Mouse (Mus musculus) liver, postnatal 0 days (tissue): ENCODE results near the gene Tbc1d15. TPM values are rescaled to one million over a fixed set of nuclear protein-coding genes. Genes with fewer than 3 reads are reported as not detected.

Experiments
- ATAC-seq: fragments of 200-750 bp; cut with Nextera tagmentation; 2 replicates; pipeline ENCODE4 v1.8.0; 2017; ENCODE audit warnings: mild to moderate bottlenecking, moderate library complexity
- DNase-seq: peaks from one replicate; pipeline ENCODE4 v3.0.0-alpha.2; 2016
- H3K27ac ChIP-seq: fragments of 300-500 bp; sonication (generic); 2 replicates; pipeline ENCODE4 v1.5.1; 2014; ENCODE audit warnings: antibody characterized with exemption, moderate library complexity, mild to moderate bottlenecking, low read depth
- H3K27me3 ChIP-seq: fragments of 300-500 bp; sonication (generic); 2 replicates; pipeline ENCODE4 v1.6.1; 2014; ENCODE audit warnings: low read length, control low read depth, mixed read lengths; ENCODE audit not compliant: insufficient read depth
- H3K36me3 ChIP-seq: fragments of 300-500 bp; sonication (generic); replicated peaks from 2 replicates; pipeline ENCODE4 v1.6.1; 2014; ENCODE audit warnings: mild to moderate bottlenecking, control low read depth, low read length, moderate library complexity, mixed read lengths; ENCODE audit not compliant: insufficient read depth
- H3K4me1 ChIP-seq: fragments of 300-500 bp; sonication (generic); 2 replicates; pipeline ENCODE4 v1.6.1; 2014; ENCODE audit warnings: antibody characterized with exemption, mild to moderate bottlenecking, control low read depth; ENCODE audit not compliant: insufficient read depth
- H3K4me2 ChIP-seq: fragments of 300-500 bp; sonication (generic); 2 replicates; pipeline ENCODE4 v1.6.1; 2014; ENCODE audit warnings: low read depth, mild to moderate bottlenecking, low read length, moderate library complexity, mixed read lengths
- H3K4me3 ChIP-seq: fragments of 300-500 bp; sonication (generic); 2 replicates; pipeline ENCODE4 v1.5.1; 2014; ENCODE audit warnings: low read depth, low read length
- H3K9ac ChIP-seq: fragments of 300-500 bp; sonication (generic); replicated peaks from 2 replicates; pipeline ENCODE4 v1.6.1; 2014; ENCODE audit warnings: mild to moderate bottlenecking, moderate library complexity
- H3K9me3 ChIP-seq: fragments of 300-500 bp; sonication (generic); 2 replicates; pipeline ENCODE4 v1.6.1; 2016; ENCODE audit warnings: mild to moderate bottlenecking, control low read depth, low read length, mixed read lengths
- CTCF ChIP-seq: sonication (generic); IDR thresholded peaks from 2 replicates; pipeline ENCODE4 v1.5.1; 2016; ENCODE audit warnings: antibody characterized with exemption, low read depth
- EP300 ChIP-seq: IDR thresholded peaks from 2 replicates; pipeline ENCODE4 v1.6.1; 2016; ENCODE audit warnings: antibody characterized with exemption, low read depth, mild to moderate bottlenecking
- WGBS: fragments of 180-500 bp; shearing (Covaris S2); extraction: QIAGEN DNeasy Blood & Tissue Kit; methylation state at CpG from one replicate; pipeline ENCODE4 v1.1.7; 2014; ENCODE audit not compliant: insufficient replicate concordance; 5-methylcytosine and 5-hydroxymethylcytosine counted together
- polyA plus RNA-seq: library from polyadenylated mRNA; unstranded; fragments of >200 nt; fragmentation: Nextera tagmentation; extraction: Ambion mirVana; gene quantifications from 2 replicates; pipeline ENCODE4 v1.2.1, GENCODE M21; 2015

Gene Tbc1d15
- polyA plus RNA-seq, 1 experiment from 2014 or later: 36.7 TPM

GRCm38 (mm10) chr10:115212916-115213580 lies 38.2 kb downstream of the Tbc1d15 start:
- H3K36me3 ChIP-seq: peaks cover 61% of the 10 kb centered on the region
- no peaks in the 10 kb centered on the region for H3K9me3 ChIP-seq

GRCm38 (mm10) chr10:115205825-115206224 lies 45.4 kb downstream of the Tbc1d15 start:
- no peaks in the 10 kb centered on the region for H3K27me3 ChIP-seq
- H3K27ac ChIP-seq: no peak overlapping the region
- H3K4me3 ChIP-seq: no peak overlapping the region
- H3K4me1 ChIP-seq: no peaks in the 10 kb centered on the region
- TF ChIP-seq EP300: no peak
- TF ChIP-seq CTCF: no peak
- H3K36me3 ChIP-seq: peaks cover 43% of the 10 kb centered on the region
- ATAC-seq (no peak), DNase-seq (no peak)
- no peak overlapping the region for H3K9ac ChIP-seq
- H3K4me2 ChIP-seq: no peak overlapping the region
- WGBS: 82% methylated on average over 3 of the region's 3 CpGs
- H3K9me3 ChIP-seq: no peaks in the 10 kb centered on the region

More at GRCm38 (mm10) chr10:115212916-115213580, 38.2 kb downstream of the Tbc1d15 start:
- Histone ChIP-seq H3K4me1 (no peaks in the 10 kb centered on the region), H3K4me3 (no peak overlapping the region), H3K4me2 (no peak overlapping the region), H3K27ac (no peak overlapping the region), H3K27me3 (no peaks in the 10 kb centered on the region), H3K9ac (no peak overlapping the region)
- ATAC-seq (no peak), DNase-seq (no peak)
- no peak for TF ChIP-seq EP300
- no peak for TF ChIP-seq CTCF
- WGBS: 90% methylated on average over 11 of the region's 11 CpGs

- WGBS: 36% methylated on average over 1 of the region's 1 CpGs
- no peaks in the 10 kb centered on the region for H3K27me3 ChIP-seq
- no peaks in the 10 kb centered on the region for H3K4me1 ChIP-seq
- H3K9ac ChIP-seq: no peak overlapping the region
- no peak overlapping the region for H3K27ac ChIP-seq
- TF ChIP-seq EP300 (no peak), CTCF (no peak)
- H3K4me2 ChIP-seq: no peak overlapping the region
- no peaks in the 10 kb centered on the region for H3K9me3 ChIP-seq
- DNase-seq: no peak
- H3K4me3 ChIP-seq: no peak overlapping the region
- peaks cover 41% of the 10 kb centered on the region for H3K36me3 ChIP-seq
- ATAC-seq: no peak
Measured at GRCm38 (mm10) chr10:115205284-115205683, 46.0 kb downstream of the Tbc1d15 start.

- no peak for DNase-seq
- ATAC-seq: no peak
- Histone ChIP-seq H3K9me3 (no peaks in the 10 kb centered on the region), H3K4me1 (no peaks in the 10 kb centered on the region), H3K27ac (no peak overlapping the region), H3K9ac (no peak overlapping the region), H3K4me2 (no peak overlapping the region), H3K36me3 (no peaks in the 10 kb centered on the region), H3K27me3 (no peaks in the 10 kb centered on the region), H3K4me3 (no peak overlapping the region)
- 80% methylated on average over 7 of the region's 7 CpGs for WGBS
- TF ChIP-seq EP300: no peak
- TF ChIP-seq CTCF: no peak
Measured at GRCm38 (mm10) chr10:115191214-115191613, 60.1 kb downstream of the Tbc1d15 start.

- Histone ChIP-seq H3K36me3 (no peaks in the 10 kb centered on the region), H3K4me3 (no peak overlapping the region), H3K27ac (no peak overlapping the region), H3K9me3 (no peaks in the 10 kb centered on the region), H3K4me2 (no peak overlapping the region), H3K27me3 (no peaks in the 10 kb centered on the region), H3K4me1 (no peaks in the 10 kb centered on the region), H3K9ac (no peak overlapping the region)
- TF ChIP-seq EP300 (no peak), CTCF (no peak)
- ATAC-seq (no peak), DNase-seq (no peak)
- WGBS: 75% methylated on average over 1 of the region's 1 CpGs
Measured at GRCm38 (mm10) chr10:115187390-115187789, 63.9 kb downstream of the Tbc1d15 start.

- 6% methylated on average over 9 of the region's 9 CpGs for WGBS
Measured at GRCm38 (mm10) chr10:115184697-115185096, 66.6 kb downstream of the Tbc1d15 start, which contains the start of gene Tph2. Tph2 (minus strand) TSS chr10:115185022.

More at GRCm38 (mm10) chr10:115184697-115185096, 66.6 kb downstream of the Tbc1d15 start, which contains the start of gene Tph2:
- no peak within 1 kb of the TSS for H3K27ac ChIP-seq
- no peaks in the 10 kb centered on the region for H3K9me3 ChIP-seq
- ATAC-seq: peak; percentile 67
- TF ChIP-seq EP300 (no peak), CTCF (peak; percentile 77)
- H3K27me3 ChIP-seq: no peaks in the 10 kb centered on the region
- no peaks in the 10 kb centered on the region for H3K4me1 ChIP-seq
- peak; percentile 83 for DNase-seq
- H3K4me2 ChIP-seq: no peak within 1 kb of the TSS
- H3K4me3 ChIP-seq: no peak within 1 kb of the TSS
- no peak within 1 kb of the TSS for H3K9ac ChIP-seq
- no peaks in the 10 kb centered on the region for H3K36me3 ChIP-seq
